Mouse (Mus musculus): Measurements from ENCODE around the gene Cers6.

Cers6 gene

DNA sequence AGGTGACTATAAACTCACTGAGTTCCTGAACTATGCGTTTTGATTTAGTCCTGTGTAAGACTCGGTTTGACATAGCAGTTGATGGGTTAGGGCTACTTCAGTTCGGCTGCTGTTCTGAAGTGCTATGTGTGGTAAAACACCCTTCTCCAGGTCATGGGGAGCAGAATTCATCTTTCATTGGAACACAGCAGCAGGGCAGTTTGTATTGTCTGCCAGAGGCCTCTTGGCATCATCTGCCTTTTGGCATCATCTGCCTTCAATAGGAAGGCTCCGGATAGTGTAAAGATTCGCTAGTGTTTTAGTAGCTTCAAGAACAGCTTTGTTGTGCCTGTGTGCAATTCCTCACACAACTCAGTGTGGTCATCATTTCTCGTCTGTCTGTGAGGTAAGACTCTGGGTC lies 203.5 kb downstream of the Cers6 start:
- no peak for DNase-seq (ENCODE audit: low spot score in 2 of 2)

DNA sequence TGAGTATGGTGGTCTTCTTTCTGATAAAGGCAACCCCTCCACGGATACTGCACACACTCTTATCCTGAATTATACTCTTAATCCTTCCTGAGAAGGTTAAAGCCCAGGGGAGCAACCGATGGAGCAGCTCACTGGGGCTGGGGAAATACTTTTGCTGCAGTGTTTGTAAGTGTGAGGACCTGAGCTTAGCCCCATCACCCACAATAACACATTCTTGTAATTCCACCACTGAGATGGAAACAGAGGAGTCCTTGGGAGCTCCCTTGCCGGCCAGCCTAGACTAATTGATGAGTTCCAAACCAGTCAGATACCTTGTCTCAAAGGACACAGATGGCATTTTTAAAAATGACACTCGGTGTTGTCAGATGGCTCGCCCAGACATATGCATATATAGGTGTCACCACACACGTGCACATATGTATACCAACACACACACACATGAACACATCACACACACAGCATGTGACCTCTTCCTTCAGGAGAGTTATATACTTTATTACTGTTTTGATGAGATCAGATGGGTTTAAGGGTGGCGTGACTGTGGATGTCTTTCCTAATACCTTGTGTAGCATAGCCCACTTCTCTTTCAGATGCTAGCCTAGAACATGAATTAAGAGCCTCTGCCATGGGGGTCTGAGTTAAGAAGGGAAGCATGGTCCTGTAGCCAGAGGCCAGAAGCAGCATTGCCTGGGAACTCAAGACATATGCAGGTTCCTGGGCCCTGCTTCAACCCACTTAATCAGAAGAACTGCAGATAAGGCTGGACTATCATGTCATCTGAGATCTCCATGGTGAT lies 210.4 kb downstream of the Cers6 start:
- no peak for DNase-seq (ENCODE audit: low spot score in 2 of 2)

DNA sequence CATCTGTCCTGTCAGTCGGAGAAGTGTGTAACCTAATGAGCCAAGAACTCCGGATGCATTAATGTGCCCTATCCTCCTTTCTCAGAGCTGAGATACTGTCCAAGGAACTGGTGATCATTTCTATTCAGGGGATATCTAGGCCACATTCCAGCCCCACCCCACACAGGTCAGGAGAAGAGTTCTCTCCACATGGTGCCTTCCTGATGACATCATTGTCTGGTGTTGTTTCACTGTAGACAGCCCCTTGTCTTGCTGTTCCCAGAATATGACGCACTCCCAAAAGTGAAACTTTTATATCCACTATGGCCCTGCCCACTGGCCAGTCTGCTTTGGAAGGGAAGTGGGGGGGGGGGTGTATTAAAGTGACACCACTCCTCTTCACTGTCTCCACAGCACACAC lies 215.9 kb downstream of the Cers6 start:
- no peak for DNase-seq (ENCODE audit: low spot score in 2 of 2)

DNA sequence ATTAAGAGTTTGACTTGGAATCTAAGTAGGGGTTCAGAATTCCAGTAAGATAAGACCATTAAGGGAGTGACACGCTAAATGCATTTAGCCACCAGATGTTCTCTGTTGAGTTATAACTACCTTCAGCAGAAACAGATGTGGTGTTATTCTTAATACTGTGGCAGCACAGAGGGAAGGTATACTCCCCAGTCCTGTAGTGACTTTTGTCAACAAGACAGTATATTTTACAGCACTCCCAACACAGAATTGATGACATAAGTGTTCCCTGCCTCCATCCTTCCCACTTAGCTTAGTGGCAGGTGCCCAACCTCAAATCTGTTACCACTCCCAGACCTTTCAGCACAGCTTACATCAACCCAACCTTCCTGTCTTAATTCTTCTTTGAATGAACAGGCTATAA lies 219.5 kb downstream of the Cers6 start:
- DNase-seq (ENCODE audit: low spot score in 2 of 2): no peak

DNA sequence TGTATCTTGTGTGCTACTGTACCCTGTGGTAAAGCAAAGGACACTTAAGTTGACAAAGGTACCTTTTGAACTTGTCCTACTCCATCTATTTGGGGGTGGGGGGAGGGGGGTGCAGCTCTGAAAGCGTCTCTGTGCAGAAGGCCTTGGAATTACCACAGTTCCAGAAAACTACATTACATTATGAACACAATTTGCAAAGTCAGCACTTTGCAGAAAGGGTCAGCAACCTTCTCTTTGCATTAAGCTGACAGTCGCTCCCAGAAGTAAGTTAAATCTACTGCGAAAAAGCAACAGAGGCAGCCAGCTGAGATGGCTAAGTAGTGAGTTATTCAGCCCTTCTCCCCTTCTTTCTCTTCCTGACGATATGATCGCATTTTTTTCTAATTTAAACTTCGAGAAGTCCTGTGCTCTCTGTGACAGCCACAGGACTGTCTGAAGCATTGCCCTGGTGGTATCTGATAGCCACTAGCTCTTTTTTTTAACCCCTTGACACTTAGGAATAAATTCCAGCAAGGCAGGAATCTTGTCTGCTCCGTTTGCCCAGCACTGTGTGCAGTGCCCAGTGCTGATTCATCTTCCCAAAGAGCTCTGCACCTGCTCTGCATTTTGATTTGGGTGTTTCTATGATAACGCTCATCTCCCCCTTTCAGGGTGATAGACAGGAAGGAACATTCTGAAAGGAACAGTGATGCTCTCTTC lies 221.4 kb downstream of the Cers6 start:
- DNase-seq (ENCODE audit: low spot score in 2 of 2): no peak

DNA sequence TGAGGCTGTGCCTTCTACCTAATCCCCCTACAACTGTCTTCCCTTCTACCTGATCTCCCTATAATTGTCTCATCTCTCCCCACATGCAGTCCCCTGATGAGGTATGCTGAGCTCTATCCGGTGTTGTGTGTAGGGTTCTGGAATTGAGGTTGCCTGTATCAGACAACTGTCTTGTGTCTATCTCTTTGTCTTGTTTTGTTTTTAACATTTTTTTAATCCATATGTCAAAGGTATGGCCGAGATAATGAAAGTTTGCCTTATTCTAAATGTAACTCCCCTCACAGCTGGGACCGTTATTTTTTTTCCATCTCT lies 221.9 kb downstream of the Cers6 start:
- DNase-seq (ENCODE audit: low spot score in 2 of 2): no peak

DNA sequence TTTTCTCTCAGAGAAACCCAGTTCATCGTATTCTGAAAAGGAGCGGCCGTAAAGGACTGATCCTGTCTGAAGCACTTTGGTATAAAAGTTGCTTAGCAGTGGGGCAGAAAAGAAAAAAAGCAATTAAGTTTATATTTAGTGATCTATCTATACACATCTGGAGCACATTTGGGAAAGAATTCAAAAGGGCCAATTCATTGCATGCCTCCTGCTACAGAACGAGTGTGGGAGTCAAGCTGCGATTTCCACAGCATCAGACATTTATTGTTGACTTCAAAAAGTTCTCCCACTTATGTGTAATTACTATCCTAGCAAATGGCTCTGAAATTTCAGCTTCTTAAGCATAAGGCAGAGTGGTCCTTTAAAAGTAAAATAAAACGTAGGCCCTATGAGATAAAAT lies 223.2 kb downstream of the Cers6 start:
- no peak for DNase-seq (ENCODE audit: low spot score in 2 of 2)

DNA sequence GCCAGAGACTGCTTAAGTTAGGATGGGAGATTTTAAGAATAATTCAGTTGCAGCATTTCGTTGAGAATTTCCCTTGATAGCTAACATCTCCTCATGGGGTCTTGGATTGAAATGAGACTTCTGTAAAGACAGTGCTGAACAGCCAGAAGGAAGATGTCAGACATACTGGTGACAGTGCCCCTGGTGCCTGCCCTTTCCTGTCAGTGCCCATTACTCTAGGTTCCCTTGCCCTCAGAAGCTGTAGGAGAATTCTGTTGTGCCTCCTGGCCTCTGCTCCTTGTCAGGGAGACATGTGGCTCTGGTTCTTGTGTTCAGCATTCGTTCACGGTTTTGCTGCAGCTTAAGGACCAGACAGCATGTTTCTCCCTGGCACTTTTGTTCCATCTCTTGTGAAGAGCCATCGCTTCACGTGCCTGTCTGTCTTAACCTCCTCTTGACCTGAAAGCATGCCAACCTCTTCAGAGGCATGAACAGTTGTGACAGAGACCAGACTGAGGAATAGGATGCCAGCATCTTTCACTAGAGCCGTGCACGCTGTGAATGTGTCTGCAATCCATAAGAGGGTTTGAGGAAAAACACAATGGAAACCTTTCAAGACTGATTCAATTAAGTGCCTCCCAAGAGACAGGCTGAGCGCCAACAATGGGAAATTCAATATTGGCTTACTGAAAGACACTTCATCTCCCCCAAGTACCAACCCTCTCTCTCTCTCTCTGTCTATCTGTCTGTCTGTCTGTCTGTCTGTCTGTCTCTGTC lies 225.4 kb downstream of the Cers6 start:
- no peak for DNase-seq (ENCODE audit: low spot score in 2 of 2)

DNA sequence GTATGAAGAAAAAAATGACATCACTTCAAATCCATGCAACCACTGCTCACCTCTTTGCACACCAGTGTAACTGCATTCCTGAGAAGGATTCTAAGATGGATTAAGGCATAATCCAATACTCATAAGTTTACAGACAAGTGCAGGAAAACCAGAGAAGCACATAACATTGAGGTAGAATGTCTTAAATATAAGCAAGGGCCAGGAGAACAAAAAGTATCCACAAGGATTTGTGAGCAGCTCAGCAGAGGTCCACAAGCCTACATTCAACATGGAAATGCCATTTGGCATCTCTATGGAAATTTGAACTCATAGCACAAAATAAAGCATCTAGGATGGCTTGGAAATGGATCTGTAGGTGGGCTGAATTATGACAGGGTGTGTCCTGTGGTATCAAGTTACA lies 234.6 kb downstream of the Cers6 start:
- no peak for DNase-seq (ENCODE audit: low spot score in 2 of 2)

DNA sequence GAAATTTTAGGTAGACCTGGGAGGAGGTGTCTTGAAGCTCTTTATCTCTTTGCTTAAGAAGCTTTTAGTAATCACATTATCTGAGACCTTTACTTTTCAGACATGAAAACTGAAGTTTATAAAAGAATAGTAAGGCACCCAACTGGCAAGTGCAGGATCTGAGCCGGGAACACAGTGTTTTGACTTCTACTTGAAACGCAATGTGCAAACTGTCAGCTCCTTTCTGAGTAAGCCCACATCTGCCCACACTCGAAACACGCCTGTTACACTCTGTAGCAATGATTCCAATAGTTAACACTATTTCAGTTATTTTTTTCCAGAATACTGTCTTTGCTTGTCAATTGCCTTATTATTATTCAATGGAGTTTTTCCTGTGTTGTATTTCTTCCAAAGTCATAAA lies 235.6 kb downstream of the Cers6 start:
- no peak for DNase-seq (ENCODE audit: low spot score in 2 of 2)

DNA sequence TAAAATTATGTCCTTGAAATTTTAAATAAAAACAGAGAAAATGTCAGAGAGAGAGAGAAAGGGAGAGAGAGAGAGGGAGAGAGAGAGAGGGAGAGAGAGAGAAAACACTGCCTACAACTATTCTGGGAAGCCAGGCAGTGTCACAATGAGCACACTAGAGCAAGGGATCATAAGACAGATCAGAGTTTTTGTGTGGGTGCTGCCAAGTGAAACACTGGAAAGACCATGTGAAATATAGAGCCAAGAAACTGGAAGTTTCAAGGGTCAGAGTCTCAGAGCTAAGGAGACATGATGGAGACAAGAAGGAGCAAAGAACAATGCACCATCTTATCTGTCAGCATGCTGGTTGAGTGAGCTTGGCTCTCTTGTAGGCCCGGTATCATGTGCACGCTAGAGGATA lies 236.3 kb downstream of the Cers6 start:
- no peak for DNase-seq (ENCODE audit: low spot score in 2 of 2)

DNA sequence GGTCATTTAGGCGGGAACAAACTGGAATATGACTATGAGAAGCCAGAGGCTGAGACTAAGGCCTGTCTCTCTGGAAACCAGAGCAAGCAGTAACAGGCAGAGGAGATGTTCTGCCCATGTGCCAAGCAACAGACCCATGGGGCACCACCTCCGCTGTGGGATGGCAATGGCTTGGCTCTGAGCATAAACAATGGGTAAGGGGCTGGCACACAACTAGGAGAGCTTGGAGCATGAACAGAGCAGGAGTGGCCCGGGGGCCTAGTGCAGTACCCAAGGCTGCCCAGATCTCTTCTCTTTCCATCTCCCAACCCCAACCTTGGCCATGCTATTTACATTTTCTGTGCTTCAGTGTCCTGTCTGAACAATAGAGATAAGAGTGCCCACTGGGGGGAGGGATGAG lies 237.5 kb downstream of the Cers6 start:
- no peak for DNase-seq (ENCODE audit: low spot score in 2 of 2)

DNA sequence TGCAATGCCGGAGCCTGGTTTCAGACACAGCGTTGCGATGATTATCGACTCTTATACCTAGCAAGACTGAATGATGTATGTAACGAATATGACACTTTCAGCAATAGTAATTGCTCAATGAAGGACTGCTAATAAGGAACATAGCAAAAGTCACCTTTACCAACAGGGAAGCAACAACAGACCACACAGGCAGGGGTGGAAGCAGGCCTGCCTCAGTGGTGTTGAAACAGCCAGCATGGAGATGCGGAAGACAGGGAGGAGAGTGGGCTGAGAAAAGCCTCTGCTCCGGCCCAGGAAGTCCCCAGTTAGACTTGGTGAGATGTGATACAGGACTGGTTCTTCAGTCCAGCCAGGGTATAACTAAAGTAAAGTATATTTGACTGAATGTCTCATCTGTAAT lies 237.9 kb downstream of the Cers6 start:
- no peak for DNase-seq (ENCODE audit: low spot score in 2 of 2)

DNA sequence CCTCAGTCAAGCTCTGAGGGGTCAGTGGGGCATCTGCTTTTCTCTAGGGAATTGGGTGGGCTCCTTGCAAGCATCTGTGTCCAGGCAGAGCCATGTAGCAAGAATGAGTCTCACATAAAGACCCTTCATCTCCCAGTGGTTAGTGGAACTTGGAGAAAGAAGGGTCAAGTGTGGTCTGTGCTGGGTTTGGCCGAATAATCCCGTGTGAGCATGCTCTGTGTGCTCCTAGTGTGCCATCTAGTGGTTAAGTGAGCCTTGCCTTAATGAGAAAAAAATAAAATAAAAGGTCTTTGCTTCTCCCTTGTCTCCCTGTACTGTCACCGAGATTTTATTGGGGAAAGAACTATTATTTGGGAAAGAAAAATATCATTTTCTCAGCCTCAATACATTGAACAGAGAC lies 239.5 kb downstream of the Cers6 start:
- DNase-seq (ENCODE audit: low spot score in 2 of 2): no peak

DNA sequence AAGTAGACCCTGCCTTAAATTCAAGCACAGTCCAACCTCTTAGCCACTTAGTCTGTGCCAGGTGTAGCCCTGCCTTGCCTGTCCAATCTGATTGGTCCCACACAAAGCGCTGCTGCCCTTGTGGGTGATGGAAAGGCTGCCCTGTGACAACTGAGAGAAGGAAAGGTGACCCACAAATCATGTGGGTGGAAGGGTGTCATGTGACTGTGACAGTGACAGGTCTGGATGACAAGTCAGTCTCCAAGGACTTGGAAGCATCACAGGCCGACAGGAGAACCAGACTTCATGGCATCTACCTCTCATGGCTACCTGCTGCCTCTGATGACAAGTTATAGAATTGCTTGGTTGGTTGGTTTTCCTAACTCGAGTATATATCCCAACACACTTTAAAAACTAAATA lies 242.3 kb downstream of the Cers6 start:
- DNase-seq (ENCODE audit: low spot score in 2 of 2): no peak

DNA sequence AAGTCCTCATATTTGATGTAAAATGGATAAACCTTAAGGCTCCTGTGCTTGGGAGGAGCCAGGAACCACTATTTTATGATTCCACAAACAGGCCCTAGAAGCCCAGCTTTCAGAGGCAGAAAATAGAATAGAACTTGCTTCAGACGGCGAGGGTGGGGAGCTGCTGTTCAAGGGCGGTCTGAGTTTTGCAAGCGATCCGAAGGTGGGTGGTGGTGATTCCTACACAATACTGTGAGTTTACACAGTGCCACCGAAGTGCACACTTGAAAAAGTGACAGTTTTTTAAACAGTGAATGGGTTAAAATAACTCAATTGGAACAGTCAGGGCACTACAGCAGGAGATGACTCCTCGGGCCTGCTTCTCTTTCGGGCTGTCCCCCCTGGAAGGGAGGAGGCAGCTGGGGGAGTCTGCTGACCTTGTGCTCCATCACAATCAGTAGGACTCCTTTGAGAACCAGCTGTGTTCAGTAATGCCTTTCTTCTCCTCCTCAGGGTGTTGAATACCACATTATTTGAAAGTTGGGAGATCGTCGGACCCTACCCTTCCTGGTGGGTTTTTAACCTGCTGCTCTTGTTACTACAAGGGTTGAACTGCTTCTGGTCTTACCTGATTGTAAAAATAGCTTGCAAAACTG lies 243.4 kb downstream of the Cers6 start:
- DNase-seq (ENCODE audit: low spot score in 2 of 2): no peak

DNA sequence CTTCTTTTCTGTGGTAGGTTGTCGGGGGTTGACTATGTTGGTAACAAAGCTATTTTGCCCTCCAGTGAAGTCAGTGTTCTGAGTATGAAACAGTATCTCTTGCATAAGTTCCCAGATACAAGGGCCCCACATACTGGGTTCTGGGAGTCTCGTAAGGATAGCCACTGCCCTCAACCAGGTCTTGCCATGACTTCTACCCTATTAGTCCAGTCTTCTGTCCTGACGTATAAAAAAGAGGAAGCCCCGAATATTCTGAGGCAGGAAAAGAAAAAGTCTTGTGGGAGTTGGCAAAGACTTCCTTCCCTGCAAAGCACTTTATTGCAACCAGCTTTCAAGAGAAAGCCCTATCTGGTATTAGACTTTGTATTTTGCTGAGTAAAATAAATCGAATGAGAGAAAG lies 248.0 kb downstream of the Cers6 start:
- no peak for DNase-seq (ENCODE audit: low spot score in 2 of 2)

DNA sequence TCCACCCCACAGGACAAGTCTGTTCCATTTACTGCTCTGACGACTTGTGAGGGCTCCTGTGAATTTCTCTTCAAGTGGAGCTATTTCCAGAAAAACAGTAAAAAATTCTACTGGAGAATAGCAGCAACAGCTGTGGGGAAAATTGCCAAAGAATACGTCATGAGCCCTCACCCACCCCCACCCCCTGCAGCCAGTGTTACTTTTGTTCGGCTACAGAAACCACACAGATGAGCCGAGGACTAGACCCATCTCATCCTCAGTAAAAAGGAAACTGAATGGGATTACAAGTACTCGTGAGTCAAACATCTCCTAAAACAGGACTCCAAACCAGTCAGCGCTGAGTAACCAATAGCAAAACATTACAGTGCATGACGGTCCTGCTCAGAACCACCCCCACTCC lies 248.5 kb downstream of the Cers6 start:
- DNase-seq (ENCODE audit: low spot score in 2 of 2): no peak

DNA sequence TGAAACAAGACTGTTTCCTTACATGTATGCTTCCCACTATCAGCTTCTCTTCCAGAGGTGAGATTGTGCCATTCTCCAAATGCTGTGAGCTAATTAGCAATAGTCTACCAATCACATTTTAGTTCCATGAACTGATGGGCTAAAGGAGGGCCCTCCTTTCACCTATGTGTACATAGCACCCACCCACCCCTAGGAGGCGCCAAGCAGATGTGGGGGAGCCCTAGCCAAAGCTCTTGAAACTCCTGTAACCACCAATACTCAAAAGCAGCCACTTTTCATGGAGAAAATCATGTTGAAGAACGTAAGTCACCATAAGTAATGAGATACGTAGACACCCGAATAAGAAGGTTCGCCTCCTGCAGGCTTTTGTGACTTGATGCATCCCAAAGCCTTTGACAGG lies 251.4 kb downstream of the Cers6 start:
- DNase-seq (ENCODE audit: low spot score in 2 of 2): no peak

DNA sequence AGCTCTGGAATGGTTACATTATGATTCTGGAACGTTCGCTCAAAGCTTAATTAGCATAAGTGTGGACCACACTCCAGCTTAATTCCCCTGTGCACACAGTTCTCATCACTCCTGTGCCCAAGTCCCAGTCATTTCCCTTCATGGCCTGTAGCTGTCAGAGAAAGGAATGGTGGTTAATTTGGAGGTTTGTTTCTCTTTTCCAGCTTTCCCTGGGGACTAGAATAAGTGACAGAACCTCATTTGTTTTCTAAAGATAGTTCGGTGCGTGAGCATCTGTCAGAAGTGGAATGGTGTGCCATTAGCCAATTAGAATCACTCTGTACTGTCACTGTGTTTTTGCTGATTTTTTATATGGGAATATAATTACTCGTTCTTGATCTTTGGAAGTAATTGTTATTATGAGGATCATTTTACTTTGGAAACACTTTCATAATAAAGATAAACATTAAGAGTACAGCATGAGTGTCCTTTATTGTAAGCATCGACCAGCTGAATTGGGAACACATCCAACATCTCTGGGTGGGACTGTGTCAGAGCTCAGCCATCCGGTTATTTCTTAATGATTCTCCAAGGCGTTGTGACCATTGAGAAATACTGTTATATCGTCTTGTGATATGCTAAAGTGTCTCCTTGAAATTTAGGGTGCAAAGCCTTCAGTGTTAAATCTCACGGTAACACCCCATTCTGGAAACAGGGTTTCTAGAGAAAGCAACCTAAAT lies 252.7 kb downstream of the Cers6 start:
- DNase-seq (ENCODE audit: low spot score in 2 of 2): no peak

DNA sequence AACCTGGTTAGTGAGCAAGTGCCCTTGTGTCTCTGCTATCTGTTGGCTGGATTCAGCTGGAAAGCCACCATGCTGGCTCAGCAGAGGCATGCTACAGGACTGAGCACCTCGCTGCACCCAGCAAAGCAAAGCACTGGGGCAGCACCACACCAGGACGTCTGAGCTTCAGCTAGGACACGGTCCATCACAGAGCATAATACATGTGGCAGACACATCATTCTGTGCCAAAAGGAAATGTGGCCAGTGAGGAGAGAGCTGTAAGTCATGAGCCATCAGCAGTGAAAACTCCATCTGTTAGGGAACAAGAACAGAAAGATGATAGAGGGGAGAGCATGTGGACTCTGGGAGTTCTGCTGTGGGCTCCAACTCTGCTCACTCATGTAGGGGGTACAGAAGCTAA lies 254.7 kb downstream of the Cers6 start:
- no peak for DNase-seq (ENCODE audit: low spot score in 2 of 2)

DNA sequence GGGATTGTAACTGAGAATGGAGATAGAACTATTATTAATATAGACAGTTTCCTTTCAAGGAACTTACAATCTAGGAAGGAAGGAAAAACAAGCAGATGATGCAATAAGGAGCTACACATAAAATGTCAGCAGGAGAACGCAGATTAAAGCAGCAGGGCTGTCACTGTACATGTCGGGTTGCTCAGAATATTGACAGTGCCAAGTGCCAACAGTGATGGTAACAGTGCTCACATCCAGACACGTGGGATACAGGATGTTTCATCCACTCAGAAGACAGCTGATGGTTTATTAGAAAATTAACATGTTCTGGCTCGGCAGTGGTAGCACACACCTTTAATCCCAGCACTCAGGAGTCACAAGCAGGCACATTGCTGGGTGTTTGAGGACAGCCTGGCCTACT lies 255.5 kb downstream of the Cers6 start:
- DNase-seq (ENCODE audit: low spot score in 2 of 2): no peak
